Mouse (Mus musculus) forebrain, embryonic 11.5 days (tissue): ENCODE results near the gene Olfr95. TPM values are rescaled to one million over a fixed set of nuclear protein-coding genes. Genes with fewer than 3 reads are reported as not detected.

Experiments
- ATAC-seq: fragments of 200-750 bp; cut with Nextera tagmentation; replicated peaks from 2 replicates; pipeline ENCODE4 v1.8.0; 2017; ENCODE audit warnings: moderate TSS enrichment; ENCODE audit not compliant: low FRiP score
- DNase-seq: peaks from one replicate; pipeline ENCODE4 v3.0.0-alpha.2; 2017; ENCODE audit warnings: low spot score
- H3K27ac ChIP-seq: fragments of 300-500 bp; sonication (generic); 2 replicates; pipeline ENCODE4 v1.5.1; 2014; ENCODE audit warnings: low read depth, low read length
- H3K27me3 ChIP-seq: fragments of 300-500 bp; sonication (generic); 2 replicates; pipeline ENCODE4 v1.6.1; 2014; ENCODE audit warnings: mild to moderate bottlenecking, low read length, mixed read lengths; ENCODE audit not compliant: control insufficient read depth, insufficient read depth
- H3K36me3 ChIP-seq: fragments of 300-500 bp; sonication (generic); 2 replicates; pipeline ENCODE4 v1.6.1; 2014; ENCODE audit warnings: mild to moderate bottlenecking, low read length, moderate library complexity, mixed read lengths; ENCODE audit not compliant: control insufficient read depth, insufficient read depth
- H3K4me1 ChIP-seq: fragments of 300-500 bp; sonication (generic); replicated peaks from 2 replicates; pipeline ENCODE4 v1.6.1; 2014; ENCODE audit warnings: low read length, mixed read lengths; ENCODE audit not compliant: control insufficient read depth, insufficient read depth
- H3K4me2 ChIP-seq: fragments of 300-500 bp; sonication (generic); 2 replicates; pipeline ENCODE4 v1.6.1; 2014; ENCODE audit warnings: low read depth, mild to moderate bottlenecking, low read length, moderate library complexity, mixed read lengths; ENCODE audit not compliant: severe bottlenecking
- H3K4me3 ChIP-seq: fragments of 300-500 bp; sonication (generic); 2 replicates; pipeline ENCODE4 v1.5.1; 2014; ENCODE audit warnings: low read depth, low read length
- H3K9ac ChIP-seq: fragments of 300-500 bp; sonication (generic); 2 replicates; pipeline ENCODE4 v1.6.1; 2014; ENCODE audit warnings: low read length
- H3K9me3 ChIP-seq: fragments of 300-500 bp; sonication (generic); 2 replicates; pipeline ENCODE4 v1.6.1; 2016; ENCODE audit warnings: low read length, mixed read lengths; ENCODE audit not compliant: control insufficient read depth
- WGBS: fragments of 180-500 bp; shearing (Covaris S2); extraction: QIAGEN DNeasy Blood & Tissue Kit; methylation state at CpG from one replicate; pipeline ENCODE4 v1.1.7; 2014; 5-methylcytosine and 5-hydroxymethylcytosine counted together
- polyA plus RNA-seq: library from polyadenylated mRNA; unstranded; fragments of >200 nt; fragmentation: Nextera tagmentation; extraction: Ambion mirVana; gene quantifications from 2 replicates; pipeline ENCODE4 v1.2.1, GENCODE M21; 2014

Olfr95 gene
- polyA plus RNA-seq, 1 experiment from 2014 or later = not detected

GRCm38 (mm10) chr17:37210884-37211768 is 1.8 kb downstream of the Olfr95 start:
- 18% methylated on average over 40 of the region's 40 CpGs for WGBS
- Histone ChIP-seq H3K36me3 (no peaks in the 10 kb centered on the region), H3K9ac (peak overlapping the region; percentile 35; the same call in 1 of the 2 replicates), H3K9me3 (no peaks in the 10 kb centered on the region), H3K27me3 (peaks cover 6% of the 10 kb centered on the region; the same call in 1 of the 2 replicates), H3K4me1 (no peaks in the 10 kb centered on the region), H3K4me2 (peak overlapping the region; percentile 52), H3K4me3 (peak overlapping the region; percentile 28), H3K27ac (no peak overlapping the region)
- ATAC-seq = no peak
- peak; percentile 54 for DNase-seq

- no peak overlapping the region for H3K27ac ChIP-seq
- no peaks in the 10 kb centered on the region for H3K4me1 ChIP-seq
- no peak overlapping the region for H3K9ac ChIP-seq
- DNase-seq = no peak
- no peak overlapping the region for H3K4me2 ChIP-seq
- peak; percentile 46 for ATAC-seq
- no peak overlapping the region for H3K4me3 ChIP-seq
- no peaks in the 10 kb centered on the region for H3K27me3 ChIP-seq
- no peaks in the 10 kb centered on the region for H3K9me3 ChIP-seq
- WGBS = 30% methylated on average over 3 of the region's 3 CpGs
- H3K36me3 ChIP-seq = no peaks in the 10 kb centered on the region
These were observed 9.0 kb downstream of the Olfr95 start for GRCm38 (mm10) chr17:37203917-37204236.

GRCm38 (mm10) chr17:37203206-37203916 is 9.6 kb downstream of the Olfr95 start:
- DNase-seq (peak; percentile 85), ATAC-seq (peak; percentile 79)
- H3K36me3 ChIP-seq = no peaks in the 10 kb centered on the region
- no peak overlapping the region for H3K9ac ChIP-seq
- no peaks in the 10 kb centered on the region for H3K9me3 ChIP-seq
- under 1% methylated on average over 4 of the region's 4 CpGs for WGBS
- H3K4me3 ChIP-seq = no peak overlapping the region
- H3K4me2 ChIP-seq = no peak overlapping the region
- no peak overlapping the region for H3K27ac ChIP-seq
- H3K4me1 ChIP-seq = no peaks in the 10 kb centered on the region
- 0 out of 2 replicates have a peak, but pooled peaks cover under 1% of the 10 kb centered on the region for H3K27me3 ChIP-seq

GRCm38 (mm10) chr17:37200894-37201293 is 12.0 kb downstream of the Olfr95 start, which contains the start of gene Olfr94:
TSS of gene Olfr94 (minus strand) at chr17:37200994.
- WGBS = 80% methylated on average over 2 of the region's 2 CpGs
- Histone ChIP-seq H3K36me3 (no peaks in the 10 kb centered on the region), H3K9me3 (no peaks in the 10 kb centered on the region), H3K27ac (no peak within 1 kb of the TSS), H3K4me3 (no peak within 1 kb of the TSS), H3K4me2 (no peak within 1 kb of the TSS), H3K27me3 (peaks cover 13% of the 10 kb centered on the region; the same call in 1 of the 2 replicates), H3K9ac (no peak within 1 kb of the TSS), H3K4me1 (peaks cover 2% of the 10 kb centered on the region; the same call in 1 of the 2 replicates)
- DNase-seq = no peak
- no peak for ATAC-seq

GRCm38 (mm10) chr17:37196845-37197724 is 15.8 kb downstream of the Olfr95 start:
- WGBS = under 1% methylated on average over 77 of the region's 77 CpGs
- no peaks in the 10 kb centered on the region for H3K36me3 ChIP-seq
- peak overlapping the region; percentile 96 for H3K4me2 ChIP-seq
- H3K4me1 ChIP-seq = peaks cover 2% of the 10 kb centered on the region; the same call in 1 of the 2 replicates
- H3K4me3 ChIP-seq = peak overlapping the region; percentile 57
- H3K9ac ChIP-seq = peak overlapping the region; percentile 56
- H3K27me3 ChIP-seq = peaks cover 13% of the 10 kb centered on the region; the same call in 1 of the 2 replicates
- ATAC-seq (peak; percentile 88), DNase-seq (peak; percentile 78)
- H3K27ac ChIP-seq = no peak overlapping the region
- H3K9me3 ChIP-seq = no peaks in the 10 kb centered on the region

GRCm38 (mm10) chr17:37194782-37195181 is 18.1 kb downstream of the Olfr95 start:
- 92% methylated on average over 5 of the region's 5 CpGs for WGBS
- H3K9ac ChIP-seq = no peak overlapping the region
- DNase-seq (no peak), ATAC-seq (no peak)
- no peak overlapping the region for H3K4me2 ChIP-seq
- no peak overlapping the region for H3K4me3 ChIP-seq
- H3K4me1 ChIP-seq = peaks cover 2% of the 10 kb centered on the region; the same call in 1 of the 2 replicates
- no peaks in the 10 kb centered on the region for H3K9me3 ChIP-seq
- no peak overlapping the region for H3K27ac ChIP-seq
- peaks cover 13% of the 10 kb centered on the region; the same call in 1 of the 2 replicates for H3K27me3 ChIP-seq
- no peaks in the 10 kb centered on the region for H3K36me3 ChIP-seq

- WGBS = 80% methylated on average over 2 of the region's 2 CpGs
- H3K9ac ChIP-seq = no peak within 1 kb of the TSS
- no peak within 1 kb of the TSS for H3K4me2 ChIP-seq
- peaks cover 13% of the 10 kb centered on the region; the same call in 1 of the 2 replicates for H3K27me3 ChIP-seq
- no peaks in the 10 kb centered on the region for H3K9me3 ChIP-seq
- H3K36me3 ChIP-seq = no peaks in the 10 kb centered on the region
- no peak within 1 kb of the TSS for H3K27ac ChIP-seq
- peaks cover 2% of the 10 kb centered on the region; the same call in 1 of the 2 replicates for H3K4me1 ChIP-seq
- DNase-seq (no peak), ATAC-seq (no peak)
- no peak within 1 kb of the TSS for H3K4me3 ChIP-seq
These were observed 19.3 kb downstream of the Olfr95 start, which contains the start of gene Ubd for GRCm38 (mm10) chr17:37193656-37194055. TSS of gene Ubd (plus strand) at chr17:37193892.

GRCm38 (mm10) chr17:37193032-37193431 is 19.9 kb downstream of the Olfr95 start:
- Histone ChIP-seq H3K27ac (no peak overlapping the region), H3K9me3 (no peaks in the 10 kb centered on the region), H3K9ac (no peak overlapping the region), H3K36me3 (no peaks in the 10 kb centered on the region), H3K4me1 (peaks cover 2% of the 10 kb centered on the region; the same call in 1 of the 2 replicates), H3K4me3 (no peak overlapping the region), H3K27me3 (peaks cover 9% of the 10 kb centered on the region; the same call in 1 of the 2 replicates), H3K4me2 (no peak overlapping the region)
- DNase-seq (no peak), ATAC-seq (no peak)
